Mouse (Mus musculus) brain, embryonic 18.5 days (tissue): ENCODE data around the gene Gm42906.

ENCODE experiments used
- DNase-seq: peaks from one replicate; pipeline ENCODE4 v3.0.0-alpha.2; 2012; ENCODE audit warnings: low read depth, low spot score

Gene Gm42906

DNA sequence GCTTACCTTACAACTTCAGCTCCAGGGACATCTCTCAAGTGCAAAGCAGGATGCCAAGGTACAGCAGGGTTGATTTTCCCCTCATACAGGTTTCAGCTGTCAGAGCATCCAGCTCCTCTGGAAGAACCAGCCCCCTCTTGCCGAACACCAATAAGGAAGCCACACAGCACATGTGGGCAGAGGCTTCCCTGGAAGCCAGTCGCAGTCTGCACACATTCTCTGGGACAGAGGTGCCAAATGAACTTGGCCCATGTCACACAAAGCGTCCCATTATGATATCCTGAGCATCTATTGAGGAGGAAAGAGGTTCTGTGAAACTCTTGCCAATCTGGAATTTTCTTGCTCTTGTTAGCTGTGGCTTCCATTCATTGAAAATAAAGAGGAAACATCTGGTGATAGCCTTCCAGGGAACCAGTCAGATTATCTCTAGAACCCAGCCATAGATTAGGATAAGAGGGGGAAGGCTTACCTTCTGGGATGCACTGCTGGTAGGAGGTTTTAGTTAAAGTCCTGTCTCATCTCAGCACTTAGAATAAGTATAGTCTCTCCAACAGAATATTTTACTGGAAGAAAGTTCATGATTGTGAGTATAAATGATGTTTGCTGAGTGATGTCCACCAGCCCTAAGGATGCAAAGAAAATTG, at the start of gene Gm42906:
Gene Gm42906, minus strand, starts transcription at position 51 of the 644 bp plus-strand sequence.
- no peak for DNase-seq

- no peak for DNase-seq
These were observed 17.7 kb upstream of the Gm42906 start for GRCm38 (mm10) chr5:151445695-151446094.

DNA sequence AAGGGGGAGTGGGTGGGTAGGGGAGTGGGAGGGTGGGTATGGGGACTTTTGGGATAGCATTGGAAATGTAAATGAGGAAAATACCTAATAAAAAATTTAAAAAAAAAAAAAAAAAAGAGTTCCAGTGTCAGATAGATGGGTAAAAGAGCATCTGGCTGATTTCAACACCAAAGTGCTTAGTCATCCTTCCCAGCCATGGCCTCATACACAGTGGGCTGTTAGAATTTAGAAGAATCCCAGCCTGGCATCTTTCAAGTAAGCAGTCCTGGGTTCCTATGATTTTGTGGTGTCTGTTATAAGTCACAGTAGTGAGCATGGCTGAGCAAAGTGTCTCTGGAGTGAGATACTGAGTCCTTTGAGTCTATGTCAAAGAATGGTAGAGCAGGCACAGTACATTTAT, 7.1 kb upstream of the Gm42906 start:
- DNase-seq: no peak

DNA sequence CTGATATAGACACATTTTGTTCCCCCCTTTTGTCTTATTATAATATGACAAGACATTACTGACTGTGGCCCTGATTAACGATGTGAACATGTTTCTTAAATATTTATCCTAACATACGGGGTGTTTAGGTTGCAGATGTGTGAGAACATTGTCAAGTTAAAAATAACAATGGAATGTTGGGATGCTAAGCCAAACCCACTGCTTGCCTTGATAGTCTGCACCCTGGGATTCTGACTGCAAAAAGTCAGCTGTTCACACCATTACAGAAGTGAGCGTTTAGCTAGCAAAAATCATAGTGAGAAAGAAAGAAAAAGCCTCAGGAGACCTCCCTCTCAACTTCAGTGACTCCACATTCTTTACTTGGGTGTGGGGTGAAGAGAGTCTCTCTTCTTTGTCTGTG, 1.5 kb downstream of the Gm42906 start:
- DNase-seq: no peak

DNA sequence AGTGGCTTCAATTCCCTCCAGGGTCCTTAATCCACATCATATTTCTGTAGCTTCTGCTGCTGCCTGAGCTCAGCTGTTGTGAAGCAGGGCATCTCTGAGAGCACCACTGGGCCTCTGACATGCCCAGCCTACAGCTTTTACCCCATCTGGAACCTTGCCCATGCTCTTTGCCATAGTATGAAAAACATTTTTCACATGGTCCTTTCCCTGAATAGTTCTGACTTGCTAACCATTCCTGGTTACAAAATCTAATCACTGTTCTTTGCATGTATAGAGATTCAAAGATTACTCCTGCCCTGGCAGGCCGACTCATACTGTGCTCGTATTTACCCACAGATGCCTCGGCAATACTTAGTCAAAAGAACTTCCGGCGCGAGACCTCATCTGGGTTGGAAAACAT, 5.3 kb downstream of the Gm42906 start:
- DNase-seq: no peak

DNA sequence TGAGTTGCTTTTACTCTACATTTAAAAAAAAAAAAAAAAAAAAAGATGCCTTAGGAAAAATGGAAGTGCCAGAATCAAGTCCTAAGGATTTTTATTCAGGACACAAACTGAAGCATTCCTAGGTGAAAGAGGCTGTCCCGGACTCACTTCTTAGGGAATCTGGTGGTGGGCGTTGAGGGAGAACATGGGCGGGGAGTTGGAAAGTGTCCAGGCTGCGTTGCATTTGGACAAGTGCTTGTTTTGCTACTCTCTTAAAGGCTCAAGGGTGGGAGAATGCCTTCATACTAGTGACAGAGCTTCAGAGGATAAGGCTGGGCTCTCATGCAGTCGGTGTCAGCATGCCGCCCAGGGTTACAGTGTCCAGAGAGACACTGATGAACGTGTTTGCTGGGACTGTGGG, 6.1 kb downstream of the Gm42906 start:
- DNase-seq: no peak

- DNase-seq: no peak
These were observed 9.4 kb downstream of the Gm42906 start for GRCm38 (mm10) chr5:151418551-151418950.

DNA sequence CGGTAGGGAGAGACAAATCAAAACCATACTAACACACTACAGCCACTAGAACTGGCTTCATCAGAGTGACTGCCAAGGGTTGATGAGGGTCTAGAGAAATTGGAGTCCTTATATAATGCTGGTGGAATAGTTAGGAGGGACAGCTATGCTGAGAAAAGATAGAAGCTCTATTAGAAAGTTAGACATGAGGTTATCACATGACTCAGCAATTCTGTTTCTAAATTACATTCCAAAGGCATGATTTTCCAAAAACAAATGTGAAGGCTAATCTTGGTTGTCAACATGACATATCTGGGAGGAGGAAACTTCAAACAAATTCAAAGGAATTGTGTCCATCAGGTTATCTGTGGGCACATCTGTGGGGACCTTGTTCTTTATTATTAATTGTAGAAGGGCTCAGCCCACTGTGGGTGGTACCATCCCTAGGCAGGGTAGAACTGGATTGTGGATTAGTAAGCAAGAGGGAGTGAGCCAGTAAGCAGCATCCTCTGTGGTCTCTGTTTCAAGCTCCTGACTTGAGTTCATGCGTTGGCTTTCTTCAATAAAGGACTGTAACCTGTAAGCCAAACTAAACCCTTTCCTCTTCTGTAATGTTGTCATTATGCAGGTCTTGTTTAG, 10.4 kb downstream of the Gm42906 start:
- no peak for DNase-seq

- DNase-seq: no peak
These were observed 11.0 kb downstream of the Gm42906 start for GRCm38 (mm10) chr5:151416988-151417387.

DNA sequence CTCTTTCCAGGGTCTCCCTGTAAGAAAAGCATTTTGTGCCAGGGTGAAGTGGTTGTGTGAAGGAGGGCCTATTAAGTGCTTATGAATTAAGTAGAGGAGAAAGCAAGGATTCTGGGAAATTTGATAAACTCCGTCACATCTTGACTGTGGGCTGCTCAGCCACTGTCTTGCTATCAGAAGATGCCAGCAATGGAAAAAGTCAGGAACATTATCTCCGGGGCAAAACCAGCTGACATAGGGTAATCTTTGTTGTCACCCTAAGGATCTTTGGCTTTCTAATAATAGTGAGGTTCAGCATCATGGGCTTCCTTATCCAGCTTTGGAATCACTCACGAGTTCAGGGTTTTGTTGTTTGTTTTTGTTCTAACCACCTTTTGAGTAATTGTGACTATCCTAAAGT, 14.3 kb downstream of the Gm42906 start:
- no peak for DNase-seq

DNA sequence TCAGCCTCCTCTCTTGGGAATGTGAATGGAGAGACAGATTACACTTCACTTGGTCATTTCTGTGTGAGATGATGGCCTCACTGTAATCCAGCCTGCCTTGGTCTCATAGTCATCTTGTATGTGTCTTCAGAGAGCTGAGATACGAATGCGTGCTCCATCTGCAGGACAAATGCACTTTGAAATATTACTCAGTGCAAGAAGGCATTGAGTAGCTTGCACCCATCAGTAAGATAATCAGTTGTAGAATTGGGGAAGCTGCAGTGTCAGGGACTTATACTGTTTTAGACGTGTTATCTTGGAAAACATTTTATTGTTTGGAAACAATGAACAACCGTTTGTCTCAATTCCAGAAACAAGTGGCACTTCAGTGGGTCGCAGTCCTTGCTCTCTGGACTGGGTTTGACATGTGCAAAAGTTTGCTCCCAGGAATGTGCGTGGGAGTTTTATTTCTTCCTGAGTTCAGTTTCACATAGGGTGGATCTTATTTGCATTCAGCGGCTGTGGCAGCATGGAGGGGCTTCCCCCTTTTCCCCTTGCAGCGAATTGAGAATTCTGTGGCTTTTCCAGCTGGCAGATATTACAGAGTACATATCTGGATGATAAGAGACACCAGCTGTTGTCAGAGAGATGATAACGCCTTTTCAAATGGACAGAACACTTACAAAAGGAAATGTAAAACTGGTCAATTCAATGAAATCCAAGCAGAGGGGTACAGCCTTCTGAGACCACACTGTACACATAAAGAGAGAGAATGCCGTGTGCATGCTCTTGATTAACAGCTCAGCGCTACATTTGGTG, 15.1 kb downstream of the Gm42906 start:
- DNase-seq: no peak

GRCm38 (mm10) chr5:151410006-151410405, 18.0 kb downstream of the Gm42906 start:
- no peak for DNase-seq

DNA sequence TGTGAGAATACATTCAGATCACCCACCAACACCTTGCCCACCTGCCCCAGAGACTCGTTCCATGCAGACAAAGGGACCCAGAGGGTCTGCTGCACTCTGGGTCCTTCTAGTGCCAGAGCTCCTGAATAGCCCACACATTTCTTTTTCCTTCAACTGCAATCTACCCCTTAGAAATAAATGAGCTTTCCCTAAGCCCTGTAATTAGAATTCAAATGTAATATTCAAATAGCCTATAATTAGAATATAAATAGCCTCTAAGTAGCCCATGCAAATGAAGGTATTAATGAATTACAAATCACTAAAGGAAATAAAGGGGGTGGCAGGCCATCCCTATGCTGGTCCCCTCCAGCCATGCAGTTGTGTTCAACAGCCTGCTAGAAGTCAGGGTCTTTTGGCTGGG, 18.7 kb downstream of the Gm42906 start:
- DNase-seq: no peak

- DNase-seq: no peak
These were observed 19.7 kb downstream of the Gm42906 start for GRCm38 (mm10) chr5:151408124-151408900.

- DNase-seq: no peak
These were observed 20.5 kb downstream of the Gm42906 start for GRCm38 (mm10) chr5:151407493-151407892.

DNA sequence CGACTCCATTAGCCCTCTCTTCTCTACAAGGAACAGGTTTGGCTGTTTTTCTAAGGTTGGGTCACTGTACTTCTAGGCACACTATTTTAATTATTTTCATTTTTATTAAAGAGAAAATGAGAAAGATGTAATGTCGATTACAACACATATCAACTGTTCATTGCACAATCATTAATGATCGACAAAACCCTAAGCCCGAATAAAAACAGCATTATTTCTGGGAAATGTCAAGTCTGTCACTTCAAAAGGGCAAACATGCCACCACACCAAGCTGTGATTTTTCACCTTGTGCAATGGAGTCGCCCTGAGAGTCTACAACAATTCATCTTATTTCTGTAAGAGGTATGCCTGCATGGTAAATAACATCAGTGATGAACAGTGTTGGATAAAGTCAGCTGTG, 21.7 kb downstream of the Gm42906 start:
- no peak for DNase-seq

GRCm38 (mm10) chr5:151405314-151405903, 22.6 kb downstream of the Gm42906 start:
- DNase-seq: peak; percentile 54

- DNase-seq: no peak
These were observed 24.4 kb downstream of the Gm42906 start for GRCm38 (mm10) chr5:151403586-151403985.

- DNase-seq: no peak
These were observed 27.4 kb downstream of the Gm42906 start for GRCm38 (mm10) chr5:151400557-151400944.

DNA sequence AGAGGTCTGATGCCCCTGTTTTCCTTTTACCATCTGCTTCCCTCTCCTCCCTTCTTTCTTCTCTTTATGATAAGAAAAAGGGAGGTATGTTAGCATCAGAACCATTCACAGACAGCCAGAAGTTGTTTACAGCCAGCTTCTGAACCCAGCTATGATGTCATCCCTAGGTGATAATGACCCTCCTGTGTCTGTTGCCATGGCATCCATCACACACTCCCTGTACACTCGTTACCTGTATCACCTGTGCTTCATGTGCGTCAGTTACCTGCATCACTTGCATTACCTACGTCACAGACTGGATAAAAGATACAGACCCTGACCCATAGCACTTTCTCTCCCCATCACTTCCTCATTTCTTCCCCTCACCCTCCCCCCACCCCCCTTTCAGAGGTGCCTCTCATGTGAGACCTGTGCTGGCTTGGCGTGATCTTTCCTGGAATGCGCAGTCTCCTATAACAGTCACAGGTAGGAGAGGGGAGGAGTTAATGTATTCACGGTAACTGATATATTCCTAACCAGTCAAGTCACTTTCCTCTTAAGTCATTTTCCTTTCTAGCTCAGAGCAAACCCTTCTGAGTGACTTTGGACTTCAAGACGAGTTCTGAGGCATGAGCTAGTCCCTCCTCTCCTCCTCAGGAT, 27.9 kb downstream of the Gm42906 start:
- DNase-seq: no peak

- DNase-seq: no peak
These were observed 31.8 kb downstream of the Gm42906 start for GRCm38 (mm10) chr5:151396119-151396518.
